Mouse (Mus musculus): ENCODE measurements around the gene Galntl6.
"Not testable (repeated sequence)": the region's sequence is repeated elsewhere in the genome, so short reads cannot be mapped to it uniquely, and the experiment has no call there.

Galntl6 gene

GRCm38 (mm10) chr8:57765726-57766351, 1146.6 kb downstream of the Galntl6 start:
- DNase-seq (ENCODE audit: low read depth), result no peak

- DNase-seq (ENCODE audit: low read depth), result no peak
Observed at GRCm38 (mm10) chr8:57765192-57765591, 1147.2 kb downstream of the Galntl6 start.

GRCm38 (mm10) chr8:57762622-57763021, 1149.8 kb downstream of the Galntl6 start:
- not testable (repeated sequence) for DNase-seq (ENCODE audit: low read depth)

GRCm38 (mm10) chr8:57760921-57761320, 1151.5 kb downstream of the Galntl6 start:
- no peak for DNase-seq (ENCODE audit: low read depth)

GRCm38 (mm10) chr8:57758857-57759256, 1153.6 kb downstream of the Galntl6 start:
- peak; percentile 65 for DNase-seq (ENCODE audit: low read depth)

GRCm38 (mm10) chr8:57757476-57757875, 1155.0 kb downstream of the Galntl6 start:
- DNase-seq (ENCODE audit: low read depth), result no peak

- DNase-seq (ENCODE audit: low read depth), result no peak
Observed at GRCm38 (mm10) chr8:57754066-57754465, 1158.4 kb downstream of the Galntl6 start.

GRCm38 (mm10) chr8:57743636-57744035, 1168.8 kb downstream of the Galntl6 start:
- DNase-seq (ENCODE audit: low read depth), result peak; percentile 73

GRCm38 (mm10) chr8:57741983-57742382, 1170.5 kb downstream of the Galntl6 start:
- DNase-seq (ENCODE audit: low read depth), result no peak

GRCm38 (mm10) chr8:57741309-57741708, 1171.1 kb downstream of the Galntl6 start:
- DNase-seq (ENCODE audit: low read depth), result no peak

- DNase-seq (ENCODE audit: low read depth), result no peak
Observed at GRCm38 (mm10) chr8:57737281-57737680, 1175.2 kb downstream of the Galntl6 start.

- no peak for DNase-seq (ENCODE audit: low read depth)
Observed at GRCm38 (mm10) chr8:57732795-57733194, 1179.6 kb downstream of the Galntl6 start.

- DNase-seq (ENCODE audit: low read depth), result no peak
Observed at GRCm38 (mm10) chr8:57731666-57732065, 1180.8 kb downstream of the Galntl6 start.

- DNase-seq (ENCODE audit: low read depth), result no peak
Observed at GRCm38 (mm10) chr8:57728276-57728675, 1184.2 kb downstream of the Galntl6 start.

GRCm38 (mm10) chr8:57724843-57725627, 1187.4 kb downstream of the Galntl6 start:
- no peak for DNase-seq (ENCODE audit: low read depth)
